Mouse (Mus musculus) thymus, adult 2 months (tissue): ENCODE measurements around the gene Apba2.

Experiments used
- CTCF ChIP-seq: fragments of 200-500 bp; IDR thresholded peaks from 2 replicates; pipeline ENCODE4 v1.5.1; 2012; ENCODE audit warnings: mild to moderate bottlenecking, control low read depth, low read length, moderate library complexity, borderline replicate concordance; ENCODE audit not compliant: control insufficient read depth, poor library complexity, insufficient read depth; ENCODE audit errors: extremely low read depth
- POLR2A ChIP-seq: fragments of 200-500 bp; IDR thresholded peaks from 2 replicates; pipeline ENCODE4 v1.6.1; 2012; ENCODE audit warnings: mild to moderate bottlenecking, low read length, control low read depth, moderate library complexity; ENCODE audit not compliant: control insufficient read depth, poor library complexity, insufficient read depth; ENCODE audit errors: extremely low read depth

GRCm38 (mm10) chr7:64497438-64497837 is 4.1 kb upstream of the Apba2 start:
- TF ChIP-seq CTCF (no peak), POLR2A (no peak)
